Mouse (Mus musculus): ENCODE results near the gene Slc25a21.

Gene Slc25a21

DNA sequence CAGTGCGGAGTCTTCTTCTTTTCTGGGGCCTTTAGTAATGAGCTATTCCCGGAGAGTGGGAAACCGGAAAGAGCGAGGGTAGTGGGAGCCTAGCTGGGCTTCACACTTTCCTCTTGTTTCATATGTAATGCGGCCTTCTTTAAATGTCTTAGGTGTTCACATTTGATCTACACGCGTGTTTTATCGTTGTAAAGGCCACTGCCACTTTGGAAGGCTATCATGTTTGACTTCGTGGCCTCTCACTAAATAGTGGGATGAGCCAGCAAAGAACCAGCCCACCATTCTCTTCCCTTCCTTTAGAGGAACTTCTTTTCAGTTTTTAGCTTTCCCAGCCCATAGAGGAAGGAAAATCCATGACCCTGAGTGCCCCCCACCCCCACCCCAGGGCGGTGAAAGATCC, 507.9 kb downstream of the Slc25a21 start:
- DNase-seq = no peak

DNA sequence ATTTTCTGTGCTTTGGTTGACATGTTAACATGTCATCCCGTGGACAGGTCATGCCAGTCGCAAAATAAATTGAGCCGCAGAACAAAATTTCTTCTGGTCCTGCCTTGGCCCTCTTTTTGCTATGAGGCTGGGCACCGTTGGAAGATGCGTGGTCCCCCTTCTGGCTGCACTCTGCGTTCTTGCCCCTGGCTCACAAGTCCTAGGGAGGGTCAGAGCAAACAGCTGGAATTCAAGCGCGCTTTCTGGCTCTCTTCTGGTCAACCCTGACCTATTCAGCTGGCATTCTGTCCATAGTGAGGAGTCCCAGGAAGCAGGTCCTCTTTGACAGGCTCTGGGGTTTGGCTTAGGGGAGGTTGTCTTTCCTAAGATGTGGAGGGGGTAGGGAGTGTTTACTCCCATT, 508.4 kb downstream of the Slc25a21 start:
- DNase-seq = no peak

DNA sequence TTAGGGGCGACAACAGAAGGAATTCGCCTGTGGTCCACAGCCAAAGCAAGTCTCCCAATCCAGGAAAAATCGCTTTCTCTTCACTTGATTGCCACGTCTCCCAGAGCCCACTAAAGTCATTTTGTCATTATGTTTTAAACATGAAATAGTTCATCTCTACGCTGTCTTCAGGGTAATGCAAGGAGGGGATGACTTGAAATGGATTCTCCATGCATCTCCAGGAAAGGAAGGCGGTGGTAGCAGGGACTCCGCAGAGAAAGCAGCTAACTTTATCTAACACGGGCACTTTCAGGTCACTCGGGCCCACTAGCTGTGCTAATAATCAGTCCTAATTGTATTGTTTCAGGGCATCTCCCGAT, 508.8 kb downstream of the Slc25a21 start:
- DNase-seq = no peak

DNA sequence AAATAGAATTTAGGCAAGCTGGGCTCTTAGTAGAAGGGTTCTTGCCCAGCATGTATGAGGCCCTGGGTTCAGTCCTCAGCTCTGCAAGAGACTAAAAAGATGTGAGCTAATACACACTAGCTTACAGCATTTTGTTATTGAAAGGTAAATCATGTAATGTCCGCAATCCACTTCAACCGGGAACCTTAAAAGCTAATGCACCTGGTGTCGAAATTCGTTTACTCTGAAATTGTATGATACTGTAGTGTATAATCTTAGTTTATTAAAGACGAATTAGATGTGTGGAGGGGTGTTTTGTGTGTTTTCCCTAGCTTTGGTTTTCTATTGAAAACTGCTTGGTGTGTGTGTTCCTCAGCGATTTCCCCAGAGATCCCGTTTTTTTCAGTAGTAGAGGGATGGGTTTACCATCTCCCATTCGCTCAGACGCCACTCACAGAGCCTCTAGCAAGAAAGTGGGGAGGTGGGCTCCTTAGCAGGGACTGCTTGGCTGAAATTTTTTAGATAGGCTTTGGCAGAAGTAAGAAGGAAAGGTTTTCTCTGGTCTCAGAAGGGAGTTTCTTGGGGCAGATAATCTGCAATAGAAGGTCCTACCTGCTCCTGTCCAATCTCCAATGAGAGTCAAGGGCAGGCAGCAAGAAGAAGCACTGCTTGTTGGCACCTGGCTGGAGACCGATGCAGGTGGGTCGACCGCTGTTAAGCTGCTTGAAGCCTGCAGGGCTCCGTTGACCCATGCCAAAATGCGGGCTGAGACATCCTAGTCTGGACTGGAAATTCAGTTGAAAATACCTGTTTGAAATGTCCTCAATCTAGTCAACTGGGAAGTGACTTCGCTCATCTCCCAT, 509.4 kb downstream of the Slc25a21 start:
- no peak for DNase-seq

DNA sequence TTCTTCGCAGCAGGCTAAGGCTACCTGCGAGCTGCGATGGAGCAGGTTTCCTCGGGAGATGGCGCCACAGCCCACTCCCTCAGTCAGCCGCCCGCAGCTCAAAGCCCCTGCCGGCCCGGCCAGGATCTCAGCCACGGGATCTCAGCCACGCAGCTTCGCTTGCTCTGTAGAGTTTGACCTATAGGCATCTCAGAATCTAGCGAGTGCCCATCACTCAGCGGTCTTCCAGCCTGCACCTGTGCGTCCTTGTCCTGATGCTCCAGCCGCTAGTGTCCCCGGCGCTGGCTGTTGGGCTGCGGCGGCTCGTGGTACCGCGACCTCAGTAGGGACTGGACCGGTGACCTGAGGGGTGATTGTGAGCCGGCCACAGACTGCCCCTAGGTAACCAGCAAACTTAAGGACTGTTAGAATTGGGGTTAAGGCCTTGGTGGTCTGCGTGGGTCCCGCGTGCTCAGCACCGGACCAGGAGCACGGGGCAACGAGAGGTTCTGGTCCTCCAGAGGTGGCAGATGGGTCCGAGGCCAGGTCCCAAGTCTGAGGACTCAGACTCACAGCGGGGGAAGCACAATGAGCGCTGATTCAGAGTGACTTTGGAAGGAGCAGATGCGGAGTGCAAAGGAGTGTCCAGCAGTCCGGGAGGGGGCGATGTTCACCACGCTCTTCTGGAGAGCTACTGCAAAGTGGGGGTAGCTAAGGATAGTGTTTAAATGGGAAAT, 516.0 kb downstream of the Slc25a21 start:
- no peak for DNase-seq

DNA sequence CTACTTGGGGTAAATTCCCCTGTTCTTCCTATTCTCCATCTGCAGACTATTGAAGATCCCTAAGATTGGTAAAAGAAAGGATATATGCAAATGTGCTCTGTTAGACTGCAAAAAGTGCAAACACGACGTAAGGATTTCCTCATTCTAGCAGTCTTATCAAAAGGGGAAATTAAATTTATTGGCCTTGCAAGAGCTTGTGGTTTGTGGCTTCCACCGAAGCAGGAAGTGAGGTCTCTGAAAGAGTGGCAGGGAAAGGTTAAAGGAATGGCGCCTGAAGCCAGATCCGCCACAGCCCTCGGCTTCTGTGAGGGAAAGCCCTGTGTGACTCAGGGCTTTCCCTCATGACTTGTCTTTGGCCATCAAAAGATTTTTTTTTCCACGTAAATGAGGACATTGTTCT, 519.7 kb downstream of the Slc25a21 start:
- no peak for DNase-seq

DNA sequence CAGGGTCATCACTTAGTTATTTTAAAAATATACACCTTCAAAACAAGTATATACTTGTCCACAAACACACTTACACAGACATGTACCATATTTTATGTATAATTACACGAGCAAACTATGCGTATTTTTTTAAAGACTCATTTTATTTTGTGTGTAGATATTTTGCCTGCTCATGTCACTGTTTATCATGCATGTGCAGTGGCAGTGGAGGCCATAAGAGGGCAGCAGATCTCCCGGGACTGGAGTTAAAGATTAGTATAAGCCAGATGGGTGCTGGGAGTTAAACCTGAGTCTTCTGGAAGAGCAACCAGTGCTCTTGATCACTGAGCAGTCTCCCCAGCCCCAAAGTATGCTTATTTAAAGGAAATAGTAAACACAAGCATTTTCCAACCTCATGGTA, 522.5 kb downstream of the Slc25a21 start:
- no peak for DNase-seq

DNA sequence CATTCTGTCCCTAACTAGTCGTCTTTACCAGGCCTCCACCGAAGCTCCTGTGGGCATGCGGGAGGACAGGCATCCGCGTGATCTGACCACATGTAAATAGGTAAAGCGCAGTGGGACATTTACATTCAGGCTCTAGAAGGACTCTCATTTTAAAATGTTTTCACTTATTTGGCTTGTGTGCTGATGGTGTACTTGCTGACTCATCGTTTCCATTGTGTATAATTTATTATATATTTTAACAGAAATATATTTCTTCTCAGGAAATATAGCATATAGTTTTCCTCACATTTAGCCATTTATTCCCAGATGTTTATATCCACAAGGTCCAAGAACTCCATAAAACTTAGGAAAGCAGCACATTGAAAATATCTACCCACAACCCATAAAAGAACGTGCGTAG, 526.5 kb downstream of the Slc25a21 start:
- DNase-seq = no peak

DNA sequence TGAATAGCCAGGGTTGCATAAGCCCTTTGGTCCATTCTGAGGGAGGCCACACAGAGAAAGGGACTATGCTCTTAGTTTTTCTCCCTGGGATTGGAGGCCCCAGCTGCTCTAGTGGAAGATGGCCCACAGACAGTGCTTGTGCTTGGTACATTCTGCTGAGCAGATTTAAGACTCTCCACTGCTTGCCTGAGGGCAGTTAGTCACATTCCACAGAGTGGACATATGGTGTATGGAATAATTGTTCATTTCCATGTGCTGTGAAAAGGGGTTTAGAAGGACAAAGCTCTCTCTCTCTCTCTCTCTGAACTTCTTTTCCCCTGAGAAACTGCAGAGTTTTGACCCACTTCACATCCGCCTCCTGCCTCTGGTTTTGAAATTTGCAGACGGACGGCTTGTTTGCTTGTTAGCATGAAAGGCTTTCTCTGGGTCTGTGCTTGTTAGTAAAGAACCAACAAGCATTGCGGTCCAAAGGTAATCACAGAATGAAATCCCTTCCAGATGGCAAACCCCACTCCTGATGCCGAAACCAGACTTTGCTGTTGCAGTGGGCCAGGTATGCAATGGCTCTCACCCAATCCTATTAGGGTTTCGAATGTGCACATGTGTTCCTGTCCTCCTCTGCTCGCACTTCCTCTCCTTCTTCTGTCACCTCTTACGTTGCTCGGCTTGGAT, 527.7 kb downstream of the Slc25a21 start:
- no peak for DNase-seq
